Mouse (Mus musculus) cerebellum, adult 2 months (tissue): Measurements from ENCODE around the gene Pdhb. TPM values are rescaled to one million over a fixed set of nuclear protein-coding genes. Genes with fewer than 3 reads are reported as not detected.

ENCODE experiments used
- DNase-seq, 2 experiments: peaks; one replicate each; pipeline ENCODE4 v3.0.0; 2021
- H3K27ac ChIP-seq: fragments of 200-500 bp; 2 replicates; pipeline ENCODE4 v1.5.1; 2012; ENCODE audit warnings: low read length, control low read depth, inconsistent platforms; ENCODE audit not compliant: insufficient read depth
- H3K27me3 ChIP-seq: fragments of 200-500 bp; 2 replicates; pipeline ENCODE4 v1.6.1; 2012; ENCODE audit warnings: inconsistent platforms, mild to moderate bottlenecking, low read length, moderate library complexity; ENCODE audit not compliant: control insufficient read depth, insufficient read depth
- H3K4me1 ChIP-seq: fragments of 200-500 bp; 2 replicates; pipeline ENCODE4 v1.6.1; 2011; ENCODE audit warnings: low read length; ENCODE audit not compliant: control insufficient read depth, insufficient read depth
- H3K4me3 ChIP-seq: fragments of 200-500 bp; replicated peaks from 2 replicates; pipeline ENCODE3; 2011; ENCODE audit warnings: mild to moderate bottlenecking, low read depth, low read length, control low read depth; ENCODE audit not compliant: insufficient read depth
- CTCF ChIP-seq: fragments of 200-500 bp; IDR thresholded peaks from 2 replicates; pipeline ENCODE4 v1.5.1; 2011; ENCODE audit warnings: low read depth, mild to moderate bottlenecking, control low read depth, low read length, moderate library complexity, borderline replicate concordance; ENCODE audit not compliant: insufficient read depth
- POLR2A ChIP-seq: fragments of 200-500 bp; IDR thresholded peaks from 2 replicates; pipeline ENCODE4 v1.6.1; 2011; ENCODE audit warnings: low read length, control low read depth, borderline replicate concordance; ENCODE audit not compliant: insufficient read depth
- WGBS: fragments of 180-500 bp; shearing (Covaris S2); methylation state at CpG from one replicate; pipeline ENCODE4 v1.1.7; 2018; 5-methylcytosine and 5-hydroxymethylcytosine counted together
- polyA plus RNA-seq: library from polyadenylated mRNA; depleted of rRNA; stranded (reverse); fragments of >200 nt; gene quantifications from 2 replicates; pipeline ENCODE4 v1.2.3, GENCODE M21; 2012

Pdhb gene
- polyA plus RNA-seq, 1 experiment: 279 TPM

GRCm38 (mm10) chr14:8207105-8207504 is 34.3 kb upstream of the Pdhb start:
- no peak for DNase-seq
- 43% methylated on average over 5 of the region's 5 CpGs for WGBS
- H3K4me1 ChIP-seq: peaks cover 9% of the 10 kb centered on the region
- TF ChIP-seq CTCF: no peak
- TF ChIP-seq POLR2A: no peak
- H3K4me3 ChIP-seq: no peak overlapping the region
- no peaks in the 10 kb centered on the region for H3K27me3 ChIP-seq
- H3K27ac ChIP-seq: no peak overlapping the region

- TF ChIP-seq POLR2A: no peak
- TF ChIP-seq CTCF: no peak
- DNase-seq: no peak
- H3K4me1 ChIP-seq: peaks cover 9% of the 10 kb centered on the region
- WGBS: 52% methylated on average over 9 of the region's 9 CpGs
- no peaks in the 10 kb centered on the region for H3K27me3 ChIP-seq
- H3K27ac ChIP-seq: no peak overlapping the region
- no peak overlapping the region for H3K4me3 ChIP-seq
These were observed 33.5 kb upstream of the Pdhb start for GRCm38 (mm10) chr14:8206179-8206910.

DNA sequence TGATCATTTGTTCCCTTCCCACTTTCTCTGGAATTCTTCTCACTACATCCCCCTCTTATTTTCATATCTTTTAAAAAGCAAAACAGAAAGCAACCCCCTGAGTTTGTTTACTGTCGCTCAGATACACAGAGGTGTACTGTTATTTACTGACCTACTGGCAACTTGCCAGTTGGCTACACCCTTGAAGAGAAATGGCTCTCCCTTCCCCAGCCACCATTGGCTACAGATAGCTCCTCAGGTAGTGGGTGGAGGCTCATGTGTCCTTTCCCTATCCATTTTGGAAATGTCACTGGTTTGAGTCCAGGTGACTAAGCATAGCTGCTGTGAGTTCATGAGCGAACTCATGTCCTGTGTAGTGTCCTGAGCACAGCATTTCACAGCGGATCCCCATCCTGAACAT is 28.9 kb upstream of the Pdhb start:
- no peak overlapping the region for H3K4me3 ChIP-seq
- TF ChIP-seq CTCF (no peak), POLR2A (no peak)
- no peaks in the 10 kb centered on the region for H3K4me1 ChIP-seq
- 67% methylated on average over 3 of the region's 3 CpGs for WGBS
- no peak for DNase-seq
- H3K27me3 ChIP-seq: no peaks in the 10 kb centered on the region
- H3K27ac ChIP-seq: no peak overlapping the region

DNA sequence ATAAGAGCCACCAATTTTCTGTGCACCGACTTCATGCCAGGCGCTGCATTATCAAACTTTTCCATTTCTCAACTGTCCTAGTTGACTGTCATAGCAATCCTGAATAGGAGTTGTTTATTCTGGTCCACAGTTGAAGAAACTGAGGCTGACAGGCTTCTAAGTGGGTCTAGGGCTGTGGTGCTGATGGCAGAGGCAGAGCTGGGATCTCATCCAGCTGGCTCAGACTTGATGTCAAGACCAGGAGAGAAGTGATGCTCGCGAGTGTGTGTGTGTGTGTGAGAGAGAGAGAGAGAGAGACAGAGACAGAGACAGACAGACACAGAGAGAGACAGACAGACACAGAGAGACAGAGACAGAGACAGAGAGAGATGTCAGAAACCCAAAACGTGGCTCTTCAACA is 27.9 kb upstream of the Pdhb start:
- WGBS: 25% methylated on average over 5 of the region's 5 CpGs

GRCm38 (mm10) chr14:8192727-8193126 is 19.9 kb upstream of the Pdhb start:
- Histone ChIP-seq H3K4me1 (no peaks in the 10 kb centered on the region), H3K4me3 (no peak overlapping the region), H3K27me3 (no peaks in the 10 kb centered on the region), H3K27ac (no peak overlapping the region)
- no peak for DNase-seq
- TF ChIP-seq POLR2A (no peak), CTCF (no peak)
- WGBS: 85% methylated on average over 6 of the region's 6 CpGs

More for the DNA sequence above, 27.9 kb upstream of the Pdhb start:
- TF ChIP-seq CTCF (no peak), POLR2A (no peak)
- no peak overlapping the region for H3K27ac ChIP-seq
- H3K4me1 ChIP-seq: no peaks in the 10 kb centered on the region
- no peak for DNase-seq
- H3K4me3 ChIP-seq: no peak overlapping the region
- no peaks in the 10 kb centered on the region for H3K27me3 ChIP-seq

DNA sequence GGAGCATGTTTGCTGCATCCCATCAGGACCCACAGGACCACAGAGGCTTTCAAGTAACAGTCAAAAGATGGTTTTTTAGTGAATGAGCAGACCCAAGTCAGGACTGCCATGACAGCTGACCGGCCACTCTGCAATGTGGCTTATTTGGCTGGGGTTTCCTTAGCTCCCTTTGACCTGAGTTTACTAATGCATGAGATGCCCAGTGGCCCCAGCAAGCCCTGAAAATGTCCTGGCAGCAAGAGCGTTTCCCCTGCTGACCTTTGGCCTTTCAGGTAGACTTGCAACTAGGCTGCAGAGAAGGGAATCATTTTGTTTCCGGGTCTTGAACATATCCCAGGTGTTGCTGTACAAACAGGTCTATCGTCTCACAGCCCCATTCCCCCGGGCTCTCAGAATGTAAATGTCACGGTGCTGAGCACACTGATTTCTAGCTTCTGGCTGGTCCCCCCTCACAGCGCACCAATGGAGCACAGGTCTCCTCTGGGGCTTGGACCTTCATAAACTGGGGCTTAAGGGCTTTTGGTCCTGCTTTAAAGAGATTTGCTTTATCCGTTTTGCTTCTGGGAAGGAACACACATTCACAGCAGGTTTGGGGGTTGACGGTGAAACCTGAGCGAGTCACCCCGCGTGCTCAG is 18.6 kb upstream of the Pdhb start:
- no peak overlapping the region for H3K4me3 ChIP-seq
- 81% methylated on average over 12 of the region's 12 CpGs for WGBS
- TF ChIP-seq CTCF (no peak), POLR2A (no peak)
- H3K4me1 ChIP-seq: no peaks in the 10 kb centered on the region
- no peak overlapping the region for H3K27ac ChIP-seq
- H3K27me3 ChIP-seq: no peaks in the 10 kb centered on the region
- DNase-seq: no peak

GRCm38 (mm10) chr14:8190556-8190955 is 17.7 kb upstream of the Pdhb start:
- TF ChIP-seq POLR2A: no peak
- DNase-seq: no peak
- Histone ChIP-seq H3K27ac (no peak overlapping the region), H3K4me1 (no peaks in the 10 kb centered on the region), H3K4me3 (no peak overlapping the region), H3K27me3 (no peaks in the 10 kb centered on the region)
- WGBS: 94% methylated on average over 3 of the region's 3 CpGs

DNA sequence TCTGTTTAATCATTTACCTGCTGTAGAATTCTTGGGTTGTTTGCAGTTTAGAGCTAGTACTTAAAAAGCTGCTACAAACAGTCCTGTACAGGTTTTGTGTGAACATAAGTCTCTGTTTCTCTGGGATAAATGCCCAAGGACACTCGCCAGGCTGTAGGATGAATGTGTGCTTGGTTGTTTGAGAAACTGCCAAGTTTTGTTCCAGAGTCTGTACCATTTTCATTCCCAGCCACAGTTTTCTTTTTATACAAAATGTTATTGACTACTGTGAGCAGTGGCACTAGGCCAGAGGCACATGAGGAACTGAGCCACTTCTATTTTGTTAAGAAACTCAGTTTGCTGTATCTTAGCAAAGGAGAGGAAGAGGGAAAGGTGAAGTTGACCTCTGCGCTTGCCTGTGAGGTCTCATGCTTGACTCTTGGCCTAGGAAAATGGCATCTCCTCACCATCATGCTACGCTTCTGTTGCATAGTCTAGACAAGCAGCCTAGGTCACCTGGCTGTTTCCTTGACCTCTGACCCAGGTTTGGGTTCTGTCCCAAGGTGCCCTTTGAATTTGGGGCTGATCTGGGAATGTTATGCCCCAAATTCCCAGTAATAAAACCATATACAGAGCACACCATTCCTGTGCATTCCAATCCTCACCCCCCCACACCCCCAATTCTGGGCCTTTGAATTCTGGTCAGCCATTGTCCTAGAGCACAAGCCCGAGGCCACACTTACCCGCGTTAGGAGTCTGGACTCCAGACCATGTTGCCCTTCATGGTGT is 13.6 kb upstream of the Pdhb start:
- H3K27me3 ChIP-seq: no peaks in the 10 kb centered on the region
- H3K27ac ChIP-seq: no peak overlapping the region
- TF ChIP-seq CTCF (no peak), POLR2A (no peak)
- no peak for DNase-seq
- WGBS: 76% methylated on average over 6 of the region's 6 CpGs
- H3K4me1 ChIP-seq: no peaks in the 10 kb centered on the region
- H3K4me3 ChIP-seq: no peak overlapping the region
